Mouse (Mus musculus) hindbrain, embryonic 16.5 days (tissue): ENCODE measurements at regions not wholly inside any gene's neighbourhood (a gene's known extent, or its start where the extent isn't known, plus 50 kb on each side); places are given as distances from the start of the nearest gene placed in this dataset.
A peak's percentile ranks its signal among the peaks of the same experiment; 100 is the strongest.

Experiments used
- ATAC-seq: fragments of 200-750 bp; cut with Nextera tagmentation; 2 replicates; pipeline ENCODE4 v1.8.0; 2017; ENCODE audit warnings: moderate TSS enrichment, moderate library complexity
- H3K27ac ChIP-seq: fragments of 300-500 bp; sonication (generic); 2 replicates; pipeline ENCODE4 v1.5.1; 2014; ENCODE audit warnings: low read depth, mild to moderate bottlenecking, control low read depth, low read length, moderate library complexity
- H3K27me3 ChIP-seq: fragments of 300-500 bp; sonication (generic); replicated peaks from 2 replicates; pipeline ENCODE4 v1.6.1; 2014; ENCODE audit warnings: low read length; ENCODE audit not compliant: control insufficient read depth, insufficient read depth
- H3K36me3 ChIP-seq: fragments of 300-500 bp; sonication (generic); 2 replicates; pipeline ENCODE4 v1.6.1; 2014; ENCODE audit warnings: mild to moderate bottlenecking, low read length, moderate library complexity, mixed read lengths; ENCODE audit not compliant: control insufficient read depth, insufficient read depth
- H3K4me1 ChIP-seq: fragments of 300-500 bp; sonication (generic); 2 replicates; pipeline ENCODE4 v1.6.1; 2014; ENCODE audit warnings: low read depth, low read length; ENCODE audit not compliant: control insufficient read depth, insufficient read depth
- H3K4me2 ChIP-seq: fragments of 300-500 bp; sonication (generic); 2 replicates; pipeline ENCODE4 v1.6.1; 2014; ENCODE audit warnings: mild to moderate bottlenecking, low read length, control low read depth, moderate library complexity
- H3K4me3 ChIP-seq: fragments of 300-500 bp; sonication (generic); 2 replicates; pipeline ENCODE4 v1.5.1; 2014; ENCODE audit warnings: mild to moderate bottlenecking, low read length, control low read depth, moderate library complexity
- H3K9ac ChIP-seq: fragments of 300-500 bp; sonication (generic); 2 replicates; pipeline ENCODE4 v1.6.1; 2014; ENCODE audit warnings: low read depth, mild to moderate bottlenecking, control low read depth, low read length, moderate library complexity
- H3K9me3 ChIP-seq: fragments of 300-500 bp; sonication (generic); 2 replicates; pipeline ENCODE4 v1.6.1; 2014; ENCODE audit warnings: mild to moderate bottlenecking, low read length, moderate library complexity; ENCODE audit not compliant: control insufficient read depth
- WGBS: fragments of 180-500 bp; shearing (Covaris S2); extraction: QIAGEN DNeasy Blood & Tissue Kit; methylation state at CpG from one replicate; pipeline ENCODE4 v1.1.7; 2014; 5-methylcytosine and 5-hydroxymethylcytosine counted together

GRCm38 (mm10) chr4:23490224-23490623 lies 1002.1 kb upstream of the Pou3f2 start:
- ATAC-seq: peak; percentile 65; the same call in 1 of the 2 replicates
- H3K4me3 ChIP-seq: no peak overlapping the region

DNA sequence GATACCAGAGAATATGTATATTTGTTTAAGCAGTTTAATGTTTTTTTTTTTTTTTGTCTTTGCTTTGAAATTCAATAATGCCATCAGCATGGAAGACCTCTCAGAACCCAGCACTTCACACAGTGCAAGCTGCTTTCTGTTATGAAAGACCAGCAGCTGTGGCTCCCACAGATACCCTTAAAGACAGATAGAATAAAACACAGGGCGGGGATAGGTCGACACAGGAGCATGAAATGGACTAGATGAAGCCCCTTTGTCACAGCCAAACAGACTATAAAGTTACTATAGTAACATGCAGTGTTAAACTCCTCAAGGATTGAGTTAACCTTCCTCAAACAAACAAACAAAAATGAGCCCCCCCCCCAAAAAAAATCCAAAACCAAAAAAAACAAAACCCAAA lies 1003.1 kb upstream of the Pou3f2 start:
- no peak overlapping the region for H3K4me3 ChIP-seq
- no peak for ATAC-seq
- H3K9me3 ChIP-seq: no peaks in the 10 kb centered on the region
- H3K36me3 ChIP-seq: no peaks in the 10 kb centered on the region
- no peak overlapping the region for H3K4me2 ChIP-seq
- H3K9ac ChIP-seq: no peak overlapping the region
- H3K27me3 ChIP-seq: no peaks in the 10 kb centered on the region
- no peak overlapping the region for H3K27ac ChIP-seq
- WGBS: 13% methylated on average over 2 of the region's 2 CpGs
- no peaks in the 10 kb centered on the region for H3K4me1 ChIP-seq

More at GRCm38 (mm10) chr4:23490224-23490623, 1002.1 kb upstream of the Pou3f2 start:
- Histone ChIP-seq H3K27me3 (no peaks in the 10 kb centered on the region), H3K27ac (no peak overlapping the region), H3K36me3 (no peaks in the 10 kb centered on the region), H3K9me3 (no peaks in the 10 kb centered on the region), H3K9ac (no peak overlapping the region), H3K4me1 (no peaks in the 10 kb centered on the region), H3K4me2 (no peak overlapping the region)
- 8% methylated on average over 3 of the region's 3 CpGs for whole genome bisulfite sequencing

GRCm38 (mm10) chr4:23498710-23499109 lies 997.5 kb upstream of the Mms22l start:
- no peak overlapping the region for H3K4me3 ChIP-seq
- H3K4me2 ChIP-seq: no peak overlapping the region
- no peak for ATAC-seq
- no peaks in the 10 kb centered on the region for H3K36me3 ChIP-seq
- H3K27me3 ChIP-seq: no peaks in the 10 kb centered on the region
- H3K9me3 ChIP-seq: no peaks in the 10 kb centered on the region
- no peak overlapping the region for H3K27ac ChIP-seq
- 69% methylated on average over 2 of the region's 2 CpGs for WGBS
- no peak overlapping the region for H3K9ac ChIP-seq
- H3K4me1 ChIP-seq: no peaks in the 10 kb centered on the region

GRCm38 (mm10) chr4:23504770-23505420 lies 991.4 kb upstream of the Mms22l start:
- Histone ChIP-seq H3K9me3 (no peaks in the 10 kb centered on the region), H3K4me2 (no peak overlapping the region), H3K4me3 (no peak overlapping the region), H3K36me3 (no peaks in the 10 kb centered on the region), H3K27me3 (no peaks in the 10 kb centered on the region), H3K9ac (no peak overlapping the region), H3K27ac (no peak overlapping the region), H3K4me1 (no peaks in the 10 kb centered on the region)
- 46% methylated on average over 6 of the region's 6 CpGs for WGBS
- no peak for ATAC-seq

DNA sequence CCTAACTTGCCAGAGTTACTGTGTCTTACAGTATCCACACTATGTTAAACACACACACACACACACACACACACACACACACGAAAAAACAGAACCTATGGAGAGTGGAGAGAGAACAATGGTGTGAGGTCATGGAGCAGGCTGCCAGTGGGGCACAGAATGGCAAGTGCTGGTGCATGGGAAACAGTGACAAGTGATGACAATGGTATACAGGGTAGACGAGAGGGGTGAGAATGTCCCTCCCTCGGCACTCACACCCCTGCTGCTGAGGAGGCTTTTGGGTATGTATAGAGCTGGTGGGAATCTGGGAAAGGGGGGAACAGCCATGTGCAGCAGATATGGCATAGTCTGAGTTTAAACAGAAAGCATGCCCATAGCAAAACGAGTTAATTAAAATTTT lies 985.4 kb upstream of the Mms22l start:
- Histone ChIP-seq H3K27ac (no peak overlapping the region), H3K27me3 (no peaks in the 10 kb centered on the region), H3K9me3 (no peaks in the 10 kb centered on the region), H3K4me2 (no peak overlapping the region), H3K4me1 (peaks cover 5% of the 10 kb centered on the region; the same call in 1 of the 2 replicates), H3K9ac (no peak overlapping the region), H3K36me3 (no peaks in the 10 kb centered on the region), H3K4me3 (no peak overlapping the region)
- ATAC-seq: no peak
- 26% methylated on average over 4 of the region's 4 CpGs for WGBS

DNA sequence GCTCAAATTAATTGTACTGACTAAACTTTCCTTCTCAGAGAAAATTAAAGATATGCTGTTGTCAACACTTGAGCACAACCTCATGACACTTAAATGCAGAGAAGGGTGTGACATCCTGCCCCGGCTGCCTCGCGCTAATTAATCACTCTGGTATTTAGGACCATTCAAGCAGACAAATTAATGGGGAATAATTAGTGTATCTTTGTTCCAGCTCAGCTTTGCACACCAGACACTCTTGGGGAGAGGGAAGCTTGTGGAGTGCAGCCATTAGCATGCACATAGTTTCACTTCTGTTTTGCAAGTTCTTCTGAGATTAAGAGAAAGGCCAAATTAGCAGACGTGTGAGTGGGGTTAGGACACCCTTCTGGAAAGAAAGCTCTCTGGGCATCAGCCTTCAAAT lies 984.2 kb upstream of the Mms22l start:
- no peaks in the 10 kb centered on the region for H3K9me3 ChIP-seq
- no peaks in the 10 kb centered on the region for H3K36me3 ChIP-seq
- H3K4me3 ChIP-seq: no peak overlapping the region
- H3K27ac ChIP-seq: no peak overlapping the region
- no peak overlapping the region for H3K4me2 ChIP-seq
- H3K4me1 ChIP-seq: peaks cover 5% of the 10 kb centered on the region; the same call in 1 of the 2 replicates
- ATAC-seq: peak; percentile 58
- no peak overlapping the region for H3K9ac ChIP-seq
- H3K27me3 ChIP-seq: no peaks in the 10 kb centered on the region
- 22% methylated on average over 4 of the region's 4 CpGs for WGBS

- peaks cover 2% of the 10 kb centered on the region for H3K9me3 ChIP-seq
- no peak overlapping the region; the same call in 1 of the 2 replicates for H3K4me3 ChIP-seq
- WGBS: 21% methylated on average over 9 of the region's 9 CpGs
- H3K4me1 ChIP-seq: peaks cover 5% of the 10 kb centered on the region; the same call in 1 of the 2 replicates
- peak; percentile 82 for ATAC-seq
- peak overlapping the region; percentile 50 for H3K4me2 ChIP-seq
- H3K9ac ChIP-seq: peak overlapping the region; percentile 43; the same call in 1 of the 2 replicates
- no peaks in the 10 kb centered on the region for H3K27me3 ChIP-seq
- H3K27ac ChIP-seq: no peak overlapping the region
- no peaks in the 10 kb centered on the region for H3K36me3 ChIP-seq
Measured at GRCm38 (mm10) chr4:23513939-23514338, 982.3 kb upstream of the Mms22l start.
